Mouse (Mus musculus) ovary, adult 2 months (tissue): ENCODE measurements around the gene Serpina3i. TPM values are rescaled to one million over a fixed set of nuclear protein-coding genes. Genes with fewer than 3 reads are reported as not detected.

Experiments
- polyA plus RNA-seq: library from polyadenylated mRNA; depleted of rRNA; stranded (reverse); fragments of >200 nt; gene quantifications from 2 replicates; pipeline ENCODE4 v1.2.3, GENCODE M21; 2012; rRNA removed

Serpina3i gene
- 0.06 TPM in 1 of 2 replicates, not detected in the other for polyA plus RNA-seq

DNA sequence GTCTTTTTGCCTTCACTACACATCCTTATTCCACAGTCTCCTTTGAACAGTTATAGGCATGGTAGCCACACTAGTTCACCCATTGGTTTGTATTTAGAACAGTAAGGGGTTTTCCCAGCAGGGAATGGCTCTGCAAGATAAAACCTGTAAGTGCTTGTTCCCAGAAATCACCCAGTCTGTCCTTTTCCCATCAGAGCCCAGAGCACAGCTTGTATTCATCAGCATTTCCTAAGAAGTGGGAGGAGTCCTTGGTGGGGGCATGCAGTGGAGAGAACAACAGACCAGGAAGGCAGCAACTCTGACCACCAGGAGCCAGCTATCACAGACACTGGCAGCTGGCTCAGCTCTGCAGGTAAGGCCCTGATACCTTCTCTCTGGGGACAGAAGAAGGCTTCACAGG, at the start of gene Serpina3i:
TSS of gene Serpina3i (plus strand) at position 260 of the 400 bp plus-strand sequence.

DNA sequence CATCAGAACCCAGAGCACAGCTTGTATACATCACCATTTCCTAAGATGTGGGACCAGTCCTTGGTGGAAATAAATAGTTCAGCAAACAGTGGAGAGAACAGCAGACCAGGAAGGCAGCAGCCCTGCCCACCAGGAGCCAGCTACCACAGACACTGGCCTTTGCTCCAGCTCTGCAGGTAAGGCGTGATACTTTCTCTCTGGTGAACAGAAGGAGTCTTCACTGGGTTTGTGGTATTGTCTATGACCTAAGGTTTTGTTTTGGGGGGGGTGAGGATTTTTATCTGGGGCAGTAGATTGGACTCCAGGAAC, 48.5 kb upstream of the Serpina3i start, which contains the start of gene Serpina3f:
TSS of gene Serpina3f (plus strand) at position 100 of the 309 bp plus-strand sequence.

DNA sequence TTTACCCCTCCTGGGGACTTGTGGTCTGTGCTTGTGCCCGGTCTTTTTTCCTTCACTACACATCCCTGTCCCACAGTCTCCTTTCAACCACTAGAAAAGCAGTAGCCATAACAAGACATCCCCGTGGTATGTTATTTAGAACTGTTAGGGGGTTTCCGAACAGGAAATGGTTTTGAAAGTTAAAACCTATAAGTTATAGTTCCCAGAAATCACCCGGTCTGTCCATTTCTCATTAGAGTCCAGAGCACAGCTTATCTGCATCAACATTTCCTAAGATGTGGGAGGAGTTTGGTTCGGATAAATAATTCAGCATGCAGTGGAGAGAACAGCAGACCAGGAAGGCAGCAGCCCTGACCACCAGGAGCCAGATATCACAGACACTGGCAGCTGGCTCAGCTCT, 27.0 kb upstream of the Serpina3i start, which contains the start of gene Serpina3g:
TSS of gene Serpina3g (plus strand) at position 331 of the 400 bp plus-strand sequence.

GRCm38 (mm10) chr12:104314253-104314652, 51.3 kb downstream of the Serpina3i start, which contains the start of gene Serpina3j:
Gene Serpina3j, plus strand, starts transcription at chr12:104314553.

Other genes starting within 250 kb of the Serpina3i start
- gene Serpina9, start 249.4 kb upstream of the Serpina3i start, polyA plus RNA-seq, result 0.40 and 0.45 TPM in 2 replicates
- gene Serpina12, start 218.7 kb upstream of the Serpina3i start, polyA plus RNA-seq, result not detected in 2 replicates
- gene Serpina5, start 162.0 kb upstream of the Serpina3i start, polyA plus RNA-seq, result 35.5 and 59.1 TPM in 2 replicates
- 0.32 and 0.51 TPM in 2 replicates for gene Serpina3a, start 150.4 kb upstream of the Serpina3i start, polyA plus RNA-seq
- gene Serpina3b, start 135.1 kb upstream of the Serpina3i start, polyA plus RNA-seq, result 0.14 and 0.24 TPM in 2 replicates
- gene Serpina3c, start 109.3 kb upstream of the Serpina3i start, polyA plus RNA-seq, result 11.1 and 14.8 TPM in 2 replicates
- 0.28 and 0.29 TPM in 2 replicates for gene Serpina3f, start 48.6 kb upstream of the Serpina3i start, polyA plus RNA-seq
- gene Serpina3g, start 26.9 kb upstream of the Serpina3i start, polyA plus RNA-seq, result 42.6 and 43.3 TPM in 2 replicates
- gene Serpina3j, start 51.4 kb downstream of the Serpina3i start, polyA plus RNA-seq, result not detected in 2 replicates
- 0.60 and 1.7 TPM in 2 replicates for gene Serpina3k, start 75.4 kb downstream of the Serpina3i start, polyA plus RNA-seq
- gene Serpina3m, start 75.4 kb downstream of the Serpina3i start, polyA plus RNA-seq, result 0.23 TPM in 1 of 2 replicates, not detected in the other
- gene Serpina3n, start 143.6 kb downstream of the Serpina3i start, polyA plus RNA-seq, result 29.6 and 59.0 TPM in 2 replicates
- gene Gsc, start 210.2 kb downstream of the Serpina3i start, polyA plus RNA-seq, result 1.6 and 2.5 TPM in 2 replicates